Mouse (Mus musculus) A20 (cell line): ENCODE data around the gene Tbc1d9b.

ENCODE experiments used
- DNase-seq: peaks from one replicate; pipeline ENCODE4 v3.0.0-alpha.2; 2011; ENCODE audit warnings: low read depth, low spot score

Gene Tbc1d9b

GRCm38 (mm10) chr11:50210505-50211151, 79.4 kb downstream of the Tbc1d9b start, which contains the start of the genes Sqstm1 and Mgat4b:
Sqstm1 (minus strand) TSS chr11:50210827.
Mgat4b (plus strand) TSS chr11:50210890.
- peak; percentile 91 for DNase-seq

DNA sequence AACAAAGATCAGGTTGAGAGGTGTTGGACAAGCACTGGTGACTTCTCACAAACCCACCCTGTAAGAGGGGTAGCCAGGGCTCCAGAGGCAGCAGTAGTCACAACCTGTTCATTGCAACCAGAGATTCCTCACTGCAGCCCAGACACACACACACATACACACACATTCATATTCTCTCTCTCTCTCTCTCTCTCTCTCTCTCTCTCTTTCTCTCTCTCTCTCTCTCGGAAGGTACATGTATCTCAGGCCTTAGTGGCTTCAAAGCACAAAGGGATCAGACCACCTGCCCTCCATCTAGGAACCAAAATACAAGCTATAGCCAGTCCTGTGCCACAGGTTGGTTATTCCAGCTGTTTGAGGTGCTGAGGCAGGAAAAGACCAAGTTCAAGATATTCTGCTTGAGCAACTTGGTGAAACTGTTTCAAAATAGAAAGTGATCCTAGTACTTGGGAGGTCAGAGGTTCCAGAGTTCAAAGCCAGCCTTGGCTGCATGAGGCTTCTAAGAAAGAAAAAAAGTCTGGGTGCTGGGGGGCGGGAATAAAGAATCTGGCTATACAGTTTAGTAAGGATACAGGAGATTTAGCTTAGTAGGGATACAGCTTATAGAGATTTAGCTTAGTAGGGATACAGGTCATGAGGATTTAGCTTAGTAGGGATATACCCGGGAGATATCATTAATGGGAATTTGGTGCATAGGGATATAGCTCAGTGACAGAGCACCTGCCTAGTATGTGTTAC, 80.3 kb downstream of the Tbc1d9b start:
- DNase-seq = no peak

GRCm38 (mm10) chr11:50212060-50212739, 81.0 kb downstream of the Tbc1d9b start:
- peak; percentile 50 for DNase-seq

DNA sequence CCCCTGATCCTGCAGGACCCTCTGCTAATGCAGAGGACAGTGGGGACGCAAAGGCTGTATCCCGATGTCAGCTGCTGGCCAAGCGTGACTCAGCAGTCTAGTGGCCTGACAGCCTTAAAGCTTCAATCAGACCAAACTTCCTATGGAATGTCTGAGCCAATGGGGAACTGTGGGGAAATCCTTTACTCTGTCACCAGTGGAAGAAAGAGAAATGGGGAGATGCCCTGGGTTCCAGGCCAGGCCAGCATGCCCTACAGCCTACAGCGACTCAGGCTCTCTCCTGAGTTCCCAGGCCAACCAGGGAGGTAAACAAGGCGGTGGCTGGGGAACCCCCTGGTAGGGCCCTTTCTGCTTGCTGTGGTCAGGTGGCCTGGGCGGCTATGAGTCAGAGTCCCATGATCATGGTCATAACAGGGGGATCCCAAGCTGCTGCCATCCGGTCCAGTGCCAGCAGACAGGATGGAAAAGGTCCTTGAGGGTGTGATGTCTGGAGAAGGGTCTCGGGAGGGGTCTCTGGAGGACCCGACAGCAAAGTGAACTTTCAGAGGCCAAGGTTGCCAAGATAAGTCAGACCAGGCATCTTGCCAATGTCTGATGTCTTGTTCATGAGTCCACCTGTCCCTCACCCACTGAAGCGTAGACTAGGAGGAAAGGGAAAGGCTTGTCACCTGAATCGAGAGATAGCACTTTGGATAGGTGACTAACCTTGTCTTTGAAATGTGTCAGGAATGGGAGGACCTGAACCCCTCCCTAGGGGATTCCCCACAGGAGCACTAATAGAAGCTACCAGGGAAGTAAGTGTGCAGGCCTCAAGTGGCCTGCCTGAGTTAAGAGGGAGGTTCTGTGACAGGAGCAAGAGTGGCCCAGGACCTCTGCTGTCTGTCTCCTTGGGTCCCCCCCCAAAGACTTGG, 81.9 kb downstream of the Tbc1d9b start:
- DNase-seq = peak; percentile 59

- DNase-seq = no peak
Observed at GRCm38 (mm10) chr11:50214631-50215030, 83.4 kb downstream of the Tbc1d9b start.

- DNase-seq = no peak
Observed at GRCm38 (mm10) chr11:50215633-50216032, 84.4 kb downstream of the Tbc1d9b start.

GRCm38 (mm10) chr11:50216724-50217366, 85.6 kb downstream of the Tbc1d9b start:
- peak; percentile 39 for DNase-seq

GRCm38 (mm10) chr11:50217811-50218210, 86.6 kb downstream of the Tbc1d9b start:
- no peak for DNase-seq

DNA sequence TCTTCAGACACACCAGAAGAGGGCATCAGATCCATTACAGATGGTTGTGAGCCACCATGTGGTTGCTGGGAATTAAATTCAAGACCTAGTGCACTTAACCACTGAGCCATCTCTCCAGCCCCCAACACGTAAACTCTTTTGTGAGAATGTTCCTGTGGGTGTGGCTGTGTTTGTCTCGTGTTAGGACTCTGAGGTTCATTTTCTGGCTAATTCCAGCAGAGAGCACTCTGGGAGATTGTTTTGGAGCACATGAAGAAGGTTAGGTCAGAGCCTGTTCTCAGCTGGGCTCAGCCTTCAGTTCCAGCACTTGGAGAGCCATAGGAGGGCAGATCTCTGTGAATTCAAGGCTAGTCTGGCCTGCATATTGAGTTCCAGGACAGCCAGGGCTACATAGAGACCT, 88.6 kb downstream of the Tbc1d9b start:
- no peak for DNase-seq
